Mouse (Mus musculus): ENCODE results near the gene Synpo2. TPM values are rescaled to one million over a fixed set of nuclear protein-coding genes. Genes with fewer than 3 reads are reported as not detected.

Gene Synpo2
- polyA plus RNA-seq, 2 experiments, result 0.03 to 0.04 TPM

DNA sequence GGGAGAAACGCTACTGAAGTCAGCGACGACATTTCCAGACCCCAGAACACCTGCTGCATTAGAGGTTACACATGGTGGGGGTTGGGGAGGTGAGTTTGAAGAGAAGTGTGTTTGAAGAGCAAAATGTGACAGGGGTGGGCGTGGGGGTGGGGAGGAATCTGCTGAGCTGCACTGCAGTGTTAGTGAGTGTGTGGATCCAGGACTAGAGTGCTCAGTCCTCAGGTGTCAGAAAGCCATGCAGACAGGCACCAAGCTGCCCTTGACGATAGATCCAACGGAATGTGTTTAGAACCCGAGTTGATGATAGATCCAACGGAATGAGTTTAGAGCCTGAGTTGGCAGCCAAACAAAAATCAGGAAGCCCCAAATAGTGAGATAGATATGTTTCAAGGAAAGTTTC, 89.4 kb downstream of the Synpo2 start:
- 67% methylated on average over 8 of the region's 8 CpGs for WGBS (ENCODE audit: insufficient replicate concordance)
- no peak for TF ChIP-seq EP300 (IDR thresholded peaks at IDR 0.05; ENCODE audit: low read depth)
- TF ChIP-seq CTCF (IDR thresholded peaks at IDR 0.05; ENCODE audit: low read depth), result no peak

DNA sequence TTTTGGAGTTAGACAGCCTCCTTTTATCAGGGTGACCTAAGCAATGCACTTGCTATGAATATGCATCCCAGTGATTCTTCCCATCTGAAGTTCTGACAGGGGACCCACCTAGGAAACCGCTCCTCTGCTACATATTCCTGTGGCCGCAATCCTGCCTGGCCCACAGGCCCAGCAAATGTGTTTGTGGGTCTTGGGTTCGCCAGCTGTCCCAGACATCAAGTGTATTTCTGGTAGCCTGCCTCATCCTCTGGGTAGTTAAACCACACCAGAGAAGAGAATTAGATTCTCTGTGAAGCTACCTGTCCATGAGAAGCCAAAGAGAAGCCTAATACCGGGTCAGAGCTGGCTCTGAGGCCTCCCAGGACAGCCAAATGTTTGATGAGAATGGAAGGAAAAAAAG, 90.0 kb downstream of the Synpo2 start:
- no peak for DNase-seq (ENCODE audit: low read depth in 3 of 3, low spot score in 3 of 3)
- Histone ChIP-seq H3K27ac (no peak overlapping the region), H3K9ac (replicated peaks) (no peak overlapping the region), H3K27me3 (ENCODE audit: control insufficient read depth, insufficient read depth, low read length) (no peaks in the 10 kb centered on the region), H3K36me3 (replicated peaks; ENCODE audit: control insufficient read depth, insufficient read depth, low read depth) (no peaks in the 10 kb centered on the region), H3K9me3 (ENCODE audit: control insufficient read depth, low read length) (no peaks in the 10 kb centered on the region), H3K4me3 (ENCODE audit: insufficient read depth in 1 of 2, low read depth in 2 of 2, low read length in 2 of 2) (no peak overlapping the region), H3K4me2 (ENCODE audit: low read depth) (no peak overlapping the region), H3K4me1 (replicated peaks; ENCODE audit: control insufficient read depth in 2 of 2, insufficient read depth in 2 of 2, low read length in 1 of 2) (no peaks in the 10 kb centered on the region)
- TF ChIP-seq CTCF (IDR thresholded peaks at IDR 0.05; ENCODE audit: low read depth) (no peak), EP300 (IDR thresholded peaks at IDR 0.05; ENCODE audit: low read depth) (no peak)
- 51% methylated on average over 4 of the region's 4 CpGs for whole genome bisulfite sequencing (ENCODE audit: insufficient replicate concordance)
- ATAC-seq (ENCODE audit: insufficient read depth), result no peak

More for the DNA sequence above, 89.4 kb downstream of the Synpo2 start:
- no peaks in the 10 kb centered on the region for H3K36me3 ChIP-seq (replicated peaks; ENCODE audit: control insufficient read depth, insufficient read depth, low read depth)
- H3K4me2 ChIP-seq (ENCODE audit: low read depth), result no peak overlapping the region
- DNase-seq (ENCODE audit: low read depth in 3 of 3, low spot score in 3 of 3) (no peak), ATAC-seq (ENCODE audit: insufficient read depth) (no peak)
- no peak overlapping the region for H3K9ac ChIP-seq (replicated peaks)
- no peak overlapping the region for H3K27ac ChIP-seq
- no peaks in the 10 kb centered on the region for H3K9me3 ChIP-seq (ENCODE audit: control insufficient read depth, low read length)
- no peaks in the 10 kb centered on the region for H3K4me1 ChIP-seq (replicated peaks; ENCODE audit: control insufficient read depth in 2 of 2, insufficient read depth in 2 of 2, low read length in 1 of 2)
- no peak overlapping the region for H3K4me3 ChIP-seq (ENCODE audit: insufficient read depth in 1 of 2, low read depth in 2 of 2, low read length in 2 of 2)
- no peaks in the 10 kb centered on the region for H3K27me3 ChIP-seq (ENCODE audit: control insufficient read depth, insufficient read depth, low read length)

DNA sequence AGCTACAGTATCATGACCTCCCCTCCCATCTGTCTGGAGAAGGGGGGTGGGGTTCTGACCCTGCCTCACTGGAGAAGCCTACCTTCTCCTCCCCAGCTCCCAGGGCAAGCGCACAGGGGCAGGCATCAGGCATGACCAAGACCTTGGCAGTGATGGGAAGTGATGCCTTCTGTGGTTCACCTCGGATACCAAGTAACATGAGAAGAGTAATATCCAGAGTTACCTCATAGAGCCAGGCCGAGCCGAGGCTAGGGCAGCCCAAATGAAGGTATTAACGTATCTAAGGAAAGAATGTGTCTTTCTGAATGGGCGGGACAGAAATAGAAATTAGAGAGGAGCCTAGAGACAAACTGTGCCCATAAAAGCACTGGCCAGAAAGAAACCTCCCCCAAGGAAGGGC, 92.5 kb downstream of the Synpo2 start:
- Histone ChIP-seq H3K4me3 (ENCODE audit: insufficient read depth in 1 of 2, low read depth in 2 of 2, low read length in 2 of 2) (no peak overlapping the region), H3K27ac (no peak overlapping the region), H3K9ac (replicated peaks) (no peak overlapping the region), H3K36me3 (replicated peaks; ENCODE audit: control insufficient read depth, insufficient read depth, low read depth) (no peaks in the 10 kb centered on the region), H3K9me3 (ENCODE audit: control insufficient read depth, low read length) (no peaks in the 10 kb centered on the region), H3K4me1 (replicated peaks; ENCODE audit: control insufficient read depth in 2 of 2, insufficient read depth in 2 of 2, low read length in 1 of 2) (no peaks in the 10 kb centered on the region), H3K27me3 (ENCODE audit: control insufficient read depth, insufficient read depth, low read length) (no peaks in the 10 kb centered on the region), H3K4me2 (ENCODE audit: low read depth) (no peak overlapping the region)
- WGBS (ENCODE audit: insufficient replicate concordance), result 60% methylated on average over 6 of the region's 6 CpGs
- no peak for ATAC-seq (ENCODE audit: insufficient read depth)
- TF ChIP-seq CTCF (IDR thresholded peaks at IDR 0.05; ENCODE audit: low read depth) (no peak), EP300 (IDR thresholded peaks at IDR 0.05; ENCODE audit: low read depth) (no peak)
- no peak for DNase-seq (ENCODE audit: low read depth in 3 of 3, low spot score in 3 of 3)

DNA sequence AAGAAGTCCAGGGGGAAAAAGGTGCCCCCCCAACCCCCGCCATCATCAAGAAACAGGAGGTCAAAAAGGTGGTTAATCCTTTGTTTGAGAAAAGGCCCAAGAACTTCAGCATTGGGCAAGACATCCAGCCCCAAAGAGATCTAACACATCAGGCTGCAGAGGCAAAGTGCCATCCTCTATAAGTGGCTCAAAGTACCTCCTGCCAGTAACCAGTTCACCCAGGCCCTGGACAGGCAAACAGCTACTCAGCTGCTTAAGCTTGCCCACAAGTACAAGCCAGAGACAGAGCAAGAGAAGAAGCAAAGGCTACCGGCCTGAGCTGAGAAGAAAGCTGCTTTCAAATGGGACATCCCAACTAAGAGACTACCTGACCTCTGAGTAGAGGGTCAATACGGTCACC, 93.7 kb downstream of the Synpo2 start:
- H3K36me3 ChIP-seq (replicated peaks; ENCODE audit: control insufficient read depth, insufficient read depth, low read depth), result no peaks in the 10 kb centered on the region
- 57% methylated on average over 3 of the region's 3 CpGs for WGBS (ENCODE audit: insufficient replicate concordance)
- no peak overlapping the region for H3K4me3 ChIP-seq (ENCODE audit: insufficient read depth in 1 of 2, low read depth in 2 of 2, low read length in 2 of 2)
- TF ChIP-seq CTCF (IDR thresholded peaks at IDR 0.05; ENCODE audit: low read depth) (no peak), EP300 (IDR thresholded peaks at IDR 0.05; ENCODE audit: low read depth) (no peak)
- no peak overlapping the region for H3K27ac ChIP-seq
- H3K4me2 ChIP-seq (ENCODE audit: low read depth), result no peak overlapping the region
- no peaks in the 10 kb centered on the region for H3K9me3 ChIP-seq (ENCODE audit: control insufficient read depth, low read length)
- no peaks in the 10 kb centered on the region for H3K4me1 ChIP-seq (replicated peaks; ENCODE audit: control insufficient read depth in 2 of 2, insufficient read depth in 2 of 2, low read length in 1 of 2)
- no peak for DNase-seq (ENCODE audit: low read depth in 3 of 3, low spot score in 3 of 3)
- no peak overlapping the region for H3K9ac ChIP-seq (replicated peaks)
- no peak for ATAC-seq (ENCODE audit: insufficient read depth)
- H3K27me3 ChIP-seq (ENCODE audit: control insufficient read depth, insufficient read depth, low read length), result no peaks in the 10 kb centered on the region

DNA sequence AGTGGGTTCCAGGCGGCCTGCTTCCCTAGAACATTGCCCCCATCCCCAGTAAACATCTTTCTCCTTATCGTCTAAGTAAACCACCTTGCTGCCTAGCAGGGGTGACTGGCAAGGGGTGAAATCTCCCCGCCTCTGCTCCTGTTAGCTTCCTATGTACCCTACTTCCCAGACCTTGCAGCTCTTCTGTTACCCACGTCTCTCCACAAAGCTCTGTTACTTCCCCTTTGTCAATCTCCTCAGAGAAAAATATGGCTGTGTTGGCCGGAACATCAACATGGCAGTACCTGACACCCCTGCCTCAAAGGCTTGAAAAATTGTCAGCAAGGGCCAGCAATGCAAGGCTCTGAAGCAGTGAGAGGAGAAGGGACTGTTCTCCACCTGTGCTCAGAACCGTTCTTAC, 94.9 kb downstream of the Synpo2 start:
- no peaks in the 10 kb centered on the region for H3K9me3 ChIP-seq (ENCODE audit: control insufficient read depth, low read length)
- TF ChIP-seq EP300 (IDR thresholded peaks at IDR 0.05; ENCODE audit: low read depth) (no peak), CTCF (IDR thresholded peaks at IDR 0.05; ENCODE audit: low read depth) (no peak)
- no peak overlapping the region for H3K9ac ChIP-seq (replicated peaks)
- 28% methylated on average over 6 of the region's 6 CpGs for WGBS (ENCODE audit: insufficient replicate concordance)
- DNase-seq (ENCODE audit: low read depth in 3 of 3, low spot score in 3 of 3) (no peak), ATAC-seq (ENCODE audit: insufficient read depth) (no peak)
- no peaks in the 10 kb centered on the region for H3K27me3 ChIP-seq (ENCODE audit: control insufficient read depth, insufficient read depth, low read length)
- H3K27ac ChIP-seq, result no peak overlapping the region
- H3K4me1 ChIP-seq (replicated peaks; ENCODE audit: control insufficient read depth in 2 of 2, insufficient read depth in 2 of 2, low read length in 1 of 2), result no peaks in the 10 kb centered on the region
- H3K4me2 ChIP-seq (ENCODE audit: low read depth), result no peak overlapping the region
- no peak overlapping the region for H3K4me3 ChIP-seq (ENCODE audit: insufficient read depth in 1 of 2, low read depth in 2 of 2, low read length in 2 of 2)
- H3K36me3 ChIP-seq (replicated peaks; ENCODE audit: control insufficient read depth, insufficient read depth, low read depth), result no peaks in the 10 kb centered on the region

Data from liver, embryonic 14.5 days (tissue).